Mouse (Mus musculus) gastrocnemius, postnatal 36 days (tissue): ENCODE results near the gene Zfp60. TPM values are rescaled to one million over a fixed set of nuclear protein-coding genes. Genes with fewer than 3 reads are reported as not detected.
"Not testable (repeated sequence)": the region's sequence is repeated elsewhere in the genome, so short reads cannot be mapped to it uniquely, and the experiment has no call there.

Experiments used
- DNase-seq, 2 experiments: peaks; one replicate each; pipeline ENCODE4 v3.0.0; 2022
- intact Hi-C: fragments of 180-260 bp; cut with DNase I; formaldehyde crosslinking; loops from one replicate; pipeline ENCODE4 v1.15.1; 2025
- total RNA-seq, 2 experiments: library from RNA; stranded (reverse); gene quantifications; 2 replicates each; pipeline ENCODE4 v1.2.3; 2021

Zfp60 gene
- total RNA-seq, 2 experiments from 2014 or later: 4.5 to 5.8 TPM

DNA sequence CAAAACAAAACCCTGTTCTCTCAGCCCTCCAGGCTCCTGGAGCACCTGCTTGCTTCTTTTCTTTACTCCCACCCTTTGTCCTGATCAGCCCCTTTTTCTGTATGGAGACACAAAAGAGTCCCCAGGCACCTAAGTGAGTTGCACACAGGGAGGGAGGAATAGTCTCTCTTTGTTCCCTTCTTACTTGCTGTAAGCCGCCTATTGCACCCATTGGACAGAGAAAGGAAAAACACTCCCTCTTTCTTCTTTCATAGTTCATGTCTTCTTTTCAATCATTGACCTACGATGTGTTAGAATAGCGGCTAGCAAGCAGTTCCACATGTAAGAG is 25.8 kb downstream of the Zfp60 start:
- DNase-seq: no peak
- intact Hi-C loops: no loop called here

DNA sequence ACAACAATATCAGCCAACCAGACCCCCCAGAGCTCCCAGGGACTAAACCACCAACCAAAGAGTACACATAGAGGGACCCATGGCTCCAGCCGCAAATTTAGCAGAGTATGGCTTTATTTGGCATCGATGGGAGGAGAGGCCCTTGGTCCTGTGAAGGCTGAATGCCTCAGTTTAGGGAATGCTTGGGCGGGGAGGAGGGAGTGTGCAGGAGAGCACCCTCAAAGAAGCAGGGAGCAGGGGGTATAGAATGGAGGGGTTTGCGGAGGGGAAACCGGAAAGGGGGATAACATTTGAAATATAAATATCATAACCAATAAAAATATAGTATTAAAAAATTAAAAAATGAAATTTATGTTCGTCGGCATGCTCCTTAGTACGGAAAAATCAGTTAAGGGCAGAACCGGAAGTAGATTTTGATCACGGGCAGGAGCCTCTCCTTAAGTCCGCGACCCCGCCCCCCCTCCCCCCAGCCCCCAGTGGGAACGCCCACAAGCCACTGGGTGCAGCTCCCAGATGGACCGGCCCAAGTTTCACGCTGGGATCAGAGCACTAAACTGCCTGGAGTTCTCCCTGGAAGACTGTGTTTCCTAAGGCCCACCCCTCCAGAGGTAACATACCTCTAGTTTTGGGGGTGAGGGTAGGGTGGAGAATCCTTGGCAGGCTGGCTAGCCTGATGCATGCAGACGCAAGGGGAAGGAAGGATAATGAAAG is 34.1 kb downstream of the Zfp60 start:
- intact Hi-C loops: no loop called here
- no peak for DNase-seq

DNA sequence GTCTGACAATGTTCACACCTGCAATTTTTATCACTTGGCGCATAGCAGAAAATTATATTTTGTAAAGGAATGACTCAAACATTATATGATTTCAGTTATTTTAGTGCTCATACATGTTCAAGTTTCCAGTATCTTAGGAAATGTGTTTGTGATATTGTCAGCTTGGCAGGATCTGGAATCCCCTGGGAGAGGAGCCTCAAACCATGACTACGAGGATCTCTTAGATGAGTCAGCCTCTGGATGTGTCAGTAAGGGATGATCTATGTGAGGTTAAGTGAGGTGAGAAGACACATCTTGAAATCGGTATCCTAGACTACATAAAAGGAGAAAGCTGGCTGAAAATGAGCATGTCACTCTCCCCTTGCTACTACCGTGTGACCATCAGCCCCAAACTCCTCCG is 58.1 kb downstream of the Zfp60 start:
- DNase-seq: no peak
- intact Hi-C loops: no loop called here

DNA sequence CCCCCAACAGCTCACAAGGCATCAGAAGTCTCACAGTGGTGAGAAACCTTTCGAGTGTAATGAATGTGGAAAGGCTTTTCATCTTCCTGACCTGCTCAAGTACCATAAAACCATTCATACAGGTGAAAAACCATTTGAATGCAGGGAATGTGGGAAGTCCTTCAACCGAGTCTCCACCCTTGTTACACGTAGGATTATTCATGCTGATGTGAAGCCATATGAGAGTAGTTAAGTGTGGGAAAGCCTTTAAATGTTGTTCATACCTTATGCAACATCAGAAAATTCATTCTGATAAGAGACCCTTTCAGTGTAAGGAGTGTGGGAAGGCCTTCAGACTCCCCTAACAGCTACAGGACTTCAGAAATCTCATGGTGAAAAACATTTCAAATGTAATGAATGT is 62.7 kb downstream of the Zfp60 start:
- DNase-seq, intact Hi-C loops: not testable (repeated sequence)

DNA sequence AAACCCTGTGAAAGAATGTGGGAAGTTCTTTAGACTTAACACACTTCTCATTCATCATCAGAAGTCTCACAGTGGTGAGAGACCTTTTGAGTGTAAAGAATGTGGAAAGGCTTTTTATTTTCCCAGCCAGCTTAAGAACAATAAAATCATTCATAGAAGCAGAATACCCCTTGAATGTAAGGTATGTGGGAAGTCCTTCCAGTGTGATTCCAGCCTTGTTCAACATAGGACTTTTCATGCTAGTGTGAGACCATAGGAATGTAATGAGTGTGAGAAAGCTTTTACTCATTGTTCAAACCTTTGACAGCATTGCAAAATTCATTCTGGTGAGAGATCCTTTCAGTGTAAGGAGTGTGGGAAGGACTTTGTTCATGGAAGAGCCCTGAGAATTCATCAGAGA is 63.4 kb downstream of the Zfp60 start:
- intact Hi-C loops: no loop called here
- no peak for DNase-seq

DNA sequence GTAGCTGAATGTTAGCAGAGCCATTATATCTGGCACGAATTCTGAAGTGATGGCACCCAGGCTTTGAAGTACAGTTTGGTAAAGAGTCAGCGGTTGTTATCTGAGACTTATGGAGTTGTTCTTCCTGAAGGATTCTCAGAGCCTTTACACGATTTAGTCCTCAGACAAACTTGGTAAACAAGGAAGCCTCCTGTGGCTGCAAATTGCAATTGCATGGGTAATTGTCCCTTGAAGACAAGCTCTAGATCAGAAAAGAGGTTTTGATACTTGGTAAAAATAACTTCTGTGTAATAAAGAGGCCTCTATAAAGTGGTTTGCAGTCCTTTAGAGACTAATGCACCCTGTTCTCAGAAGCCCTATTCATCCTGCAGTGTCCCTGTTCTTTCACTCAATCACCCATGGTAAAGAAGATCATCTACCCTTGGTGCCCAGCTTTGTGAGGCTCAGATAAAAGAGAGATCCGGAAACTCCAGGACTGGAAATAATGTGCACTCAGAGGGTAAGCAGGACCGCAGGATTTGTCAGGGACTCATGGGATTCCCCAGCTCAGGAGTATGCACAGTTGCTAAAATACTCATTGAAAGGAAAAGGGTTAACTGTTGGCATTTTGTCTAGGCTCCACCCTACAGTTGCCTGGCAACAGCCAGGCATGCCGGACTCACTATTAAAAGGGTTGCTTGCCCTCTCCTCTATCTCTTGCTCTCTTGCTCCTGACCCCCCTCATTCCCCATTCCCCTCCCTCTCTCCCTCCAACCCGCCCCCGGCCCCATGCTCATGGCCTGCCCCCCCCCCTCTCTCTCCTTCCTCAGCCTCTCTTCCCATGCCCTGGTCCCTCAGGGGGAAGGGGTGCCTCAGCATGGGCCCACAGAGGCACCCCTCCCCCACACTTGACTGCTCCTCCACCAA is 67.0 kb downstream of the Zfp60 start:
- intact Hi-C loops: no loop called here
- DNase-seq: no peak

DNA sequence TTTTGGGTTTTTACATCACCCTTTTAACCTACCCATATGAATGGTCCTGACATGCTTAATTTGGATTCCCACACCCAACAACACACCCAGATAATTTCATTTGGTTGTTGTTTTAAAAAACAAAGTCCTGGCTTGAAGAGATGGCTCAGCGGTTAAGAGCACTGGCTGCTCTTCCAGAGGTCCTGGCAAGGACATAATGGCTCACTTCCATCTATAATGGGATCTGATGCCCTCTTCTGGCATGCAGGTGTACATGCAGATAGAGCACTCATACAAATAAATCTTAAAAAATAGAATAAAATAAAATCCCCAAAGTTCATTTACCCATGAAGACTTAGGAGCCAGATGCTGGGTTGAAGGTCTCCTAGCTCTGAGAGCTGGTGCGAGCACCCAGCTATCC is 69.9 kb downstream of the Zfp60 start:
- DNase-seq: no peak
- intact Hi-C loops: no loop called here

DNA sequence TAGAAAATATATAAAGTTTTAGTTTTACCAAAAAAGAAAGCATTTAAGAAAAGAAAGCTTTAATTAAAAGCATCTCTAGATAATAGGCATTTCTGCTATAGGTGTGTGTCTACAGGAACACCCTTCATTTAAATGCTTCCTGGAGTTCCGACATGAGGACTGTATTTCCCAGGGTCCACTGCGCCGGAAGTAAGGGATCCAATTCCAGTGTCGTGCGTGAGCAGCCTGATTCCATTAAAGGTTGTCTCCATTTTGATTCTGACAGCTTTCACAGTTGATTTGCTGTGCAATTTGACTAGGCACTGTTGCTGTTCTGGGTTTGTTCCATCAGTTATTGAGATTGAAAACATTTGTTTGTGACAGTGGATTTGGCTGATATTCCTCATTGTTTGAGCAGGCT is 71.8 kb downstream of the Zfp60 start:
- intact Hi-C loops: no loop called here
- no peak for DNase-seq

Other genes with a start within 250 kb of the Zfp60 start
- 1 to 10 TPM; 7.1 to 8.8 TPM for gene Sertad1, start 244.5 kb upstream of the Zfp60 start, total RNA-seq
- gene Prx, start 232.1 kb upstream of the Zfp60 start, total RNA-seq: 10 to 100 TPM in 1 of 2 experiments, 1 to 10 TPM in 1; 4.6 to 10.7 TPM
- under 1 TPM; 0.07 to 0.08 TPM for gene Hipk4, start 208.1 kb upstream of the Zfp60 start, total RNA-seq
- gene Pld3, start 178.2 kb upstream of the Zfp60 start, total RNA-seq: 10 to 100 TPM; 12.6 to 13.6 TPM
- 100 to 1,000 TPM in 1 of 2 experiments, 10 to 100 TPM in 1; 96.8 to 127 TPM for gene 2310022A10Rik, start 178.2 kb upstream of the Zfp60 start, total RNA-seq
- gene Akt2, start 139.8 kb upstream of the Zfp60 start, total RNA-seq: 100 to 1,000 TPM; 135 to 142 TPM
- not detected for gene Ttc9b, start 77.5 kb upstream of the Zfp60 start, total RNA-seq
- gene Map3k10, start 56.8 kb upstream of the Zfp60 start, total RNA-seq: 10 to 100 TPM; 30.6 to 34.2 TPM
- under 1 TPM; 0.26 to 0.37 TPM for gene Zfp607b, start 42.0 kb upstream of the Zfp60 start, total RNA-seq
- 1 to 10 TPM; 3.4 to 3.5 TPM for gene Zfp626, start 75.8 kb downstream of the Zfp60 start, total RNA-seq
- 1 to 10 TPM; 1.7 to 2.7 TPM for gene Zfp59, start 107.2 kb downstream of the Zfp60 start, total RNA-seq
- gene Zfp607a, start 126.1 kb downstream of the Zfp60 start, total RNA-seq: 1 to 10 TPM; 1.7 to 3.2 TPM
- gene Zfp974, start 198.1 kb downstream of the Zfp60 start, total RNA-seq: 1 to 10 TPM; 3.2 to 3.5 TPM
- 1 to 10 TPM; 6.0 to 6.9 TPM for gene Zfp780b, start 247.8 kb downstream of the Zfp60 start, total RNA-seq